Mouse (Mus musculus) heart, embryonic 14.5 days (tissue): ENCODE data around the gene Hist1h4m. TPM values are rescaled to one million over a fixed set of nuclear protein-coding genes. Genes with fewer than 3 reads are reported as not detected.
"Not testable (repeated sequence)": the region's sequence is repeated elsewhere in the genome, so short reads cannot be mapped to it uniquely, and the experiment has no call there.

ENCODE experiments used
- ATAC-seq: fragments of 200-750 bp; cut with Nextera tagmentation; 2 replicates; pipeline ENCODE4 v1.8.0; 2017; ENCODE audit warnings: low read depth, moderate TSS enrichment; ENCODE audit not compliant: insufficient number of reproducible peaks, insufficient read depth, low FRiP score
- H3K27ac ChIP-seq, 2 experiments: fragments of 200-500 bp in 1 of 2; fragments of 300-500 bp in 1 of 2; sonication (generic) in 1 of 2; replicated peaks in 1 of 2; 2 replicates each; pipeline ENCODE4 v1.5.1; 2012 to 2014; ENCODE audit warnings: low read depth in 2 of 2, low read length in 2 of 2, control low read depth in 1 of 2, mild to moderate bottlenecking in 1 of 2, mixed read lengths in 1 of 2; ENCODE audit not compliant: control insufficient read depth in 1 of 2, insufficient read depth in 1 of 2
- H3K27me3 ChIP-seq: fragments of 300-500 bp; sonication (generic); 2 replicates; pipeline ENCODE4 v1.6.1; 2014; ENCODE audit warnings: mild to moderate bottlenecking, low read length, control low read depth; ENCODE audit not compliant: control insufficient read depth, insufficient read depth
- H3K36me3 ChIP-seq: fragments of 300-500 bp; sonication (generic); 2 replicates; pipeline ENCODE4 v1.6.1; 2014; ENCODE audit warnings: mild to moderate bottlenecking, control low read depth, low read length, mixed read lengths; ENCODE audit not compliant: control insufficient read depth, insufficient read depth
- H3K4me1 ChIP-seq, 2 experiments: fragments of 200-500 bp in 1 of 2; fragments of 300-500 bp in 1 of 2; sonication (generic) in 1 of 2; 2 replicates each; pipeline ENCODE4 v1.6.1; 2012 to 2014; ENCODE audit warnings: low read length in 2 of 2, control low read depth in 1 of 2, mixed read lengths in 1 of 2; ENCODE audit not compliant: control insufficient read depth in 2 of 2, insufficient read depth in 2 of 2
- H3K4me2 ChIP-seq: fragments of 300-500 bp; sonication (generic); 2 replicates; pipeline ENCODE4 v1.6.1; 2014; ENCODE audit warnings: mild to moderate bottlenecking, low read length
- H3K4me3 ChIP-seq, 2 experiments: fragments of 200-500 bp in 1 of 2; fragments of 300-500 bp in 1 of 2; sonication (generic) in 1 of 2; 2 replicates each; pipeline ENCODE4 v1.5.1; 2012 to 2014; ENCODE audit warnings: low read length in 2 of 2, mild to moderate bottlenecking in 2 of 2, control low read depth in 1 of 2, low read depth in 1 of 2, moderate library complexity in 1 of 2; ENCODE audit not compliant: control insufficient read depth in 1 of 2, insufficient read depth in 1 of 2
- H3K9ac ChIP-seq: fragments of 300-500 bp; sonication (generic); 2 replicates; pipeline ENCODE4 v1.6.1; 2014; ENCODE audit warnings: mild to moderate bottlenecking, low read length
- H3K9me3 ChIP-seq: fragments of 300-500 bp; sonication (generic); 2 replicates; pipeline ENCODE4 v1.6.1; 2016; ENCODE audit warnings: low read length, control low read depth; ENCODE audit not compliant: control insufficient read depth
- whole genome bisulfite sequencing: fragments of 180-500 bp; shearing (Covaris S2); extraction: QIAGEN DNeasy Blood & Tissue Kit; methylation state at CpG from one replicate; pipeline ENCODE4 v1.1.7; 2014; 5-methylcytosine and 5-hydroxymethylcytosine counted together
- polyA plus RNA-seq: library from polyadenylated mRNA; unstranded; fragments of >200 nt; fragmentation: Nextera tagmentation; extraction: Ambion mirVana; gene quantifications from 2 replicates; pipeline ENCODE4 v1.2.1, GENCODE M21; 2014

Hist1h4m gene
- polyA plus RNA-seq, 1 experiment from 2014 or later: not detected

GRCm38 (mm10) chr13:21790601-21791283 lies 20.8 kb upstream of the Hist1h4m start:
- Histone ChIP-seq H3K4me2 (peak overlapping the region; percentile 70), H3K9ac (peak overlapping the region; percentile 72), H3K36me3 (no peaks in the 10 kb centered on the region), H3K27ac (peak overlapping the region in 1 of 2 experiments; percentile 33; a peak in 2 of 4 replicates), H3K4me3 (peak overlapping the region; percentile 26 to 31; a peak in 3 of 4 replicates), H3K4me1 (peaks cover 5 to 19% of the 10 kb centered on the region in 2 experiments; a peak in 3 of 4 replicates), H3K27me3 (no peaks in the 10 kb centered on the region), H3K9me3 (no peaks in the 10 kb centered on the region)
- ATAC-seq: no peak
- WGBS: 4% methylated on average over 18 of the region's 18 CpGs

- no peak overlapping the region for H3K27ac ChIP-seq
- WGBS: 91% methylated on average over 7 of the region's 7 CpGs
- H3K27me3 ChIP-seq: no peaks in the 10 kb centered on the region
- no peak overlapping the region for H3K9ac ChIP-seq
- no peak overlapping the region for H3K4me3 ChIP-seq
- H3K4me1 ChIP-seq: peaks cover under 1 to 5% of the 10 kb centered on the region in 2 experiments; a peak in 1 of 4 replicates
- no peaks in the 10 kb centered on the region for H3K9me3 ChIP-seq
- no peak for ATAC-seq
- H3K4me2 ChIP-seq: no peak overlapping the region
- no peaks in the 10 kb centered on the region for H3K36me3 ChIP-seq
Measured at GRCm38 (mm10) chr13:21795584-21795983, 16.0 kb upstream of the Hist1h4m start.

DNA sequence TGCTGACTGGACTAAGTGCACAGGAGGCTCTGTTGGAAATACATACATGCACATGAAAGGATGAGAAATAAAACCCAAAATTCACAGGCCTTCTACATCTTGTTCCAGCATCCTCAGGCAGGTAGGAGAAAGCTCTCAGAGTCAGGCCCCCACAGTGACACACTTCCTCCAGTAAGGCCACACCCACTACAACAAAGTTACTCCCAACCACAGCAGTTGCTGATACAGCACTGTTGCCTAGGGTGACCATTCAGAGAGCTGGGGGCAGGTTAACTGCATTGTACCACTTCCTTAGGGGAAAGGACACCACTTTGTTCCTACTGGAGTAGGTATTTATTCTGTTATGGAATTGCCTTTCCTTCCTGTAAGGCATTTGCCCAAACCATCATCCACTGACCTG lies 14.4 kb upstream of the Hist1h4m start:
- not testable (repeated sequence) for H3K4me1 ChIP-seq, H3K9ac ChIP-seq, H3K9me3 ChIP-seq, H3K27ac ChIP-seq, ATAC-seq, H3K4me3 ChIP-seq, H3K36me3 ChIP-seq, H3K27me3 ChIP-seq, H3K4me2 ChIP-seq

- H3K36me3 ChIP-seq, H3K27ac ChIP-seq, H3K9me3 ChIP-seq, H3K9ac ChIP-seq, H3K4me1 ChIP-seq, H3K27me3 ChIP-seq, H3K4me2 ChIP-seq, H3K4me3 ChIP-seq: not testable (repeated sequence)
- no CpG with 5 or more reads among the region's 4 CpGs for WGBS
- ATAC-seq: 0 out of 2 replicates have a peak, but pooled peaks have one; percentile 38
Measured at GRCm38 (mm10) chr13:21803058-21803457, 8.5 kb upstream of the Hist1h4m start.

DNA sequence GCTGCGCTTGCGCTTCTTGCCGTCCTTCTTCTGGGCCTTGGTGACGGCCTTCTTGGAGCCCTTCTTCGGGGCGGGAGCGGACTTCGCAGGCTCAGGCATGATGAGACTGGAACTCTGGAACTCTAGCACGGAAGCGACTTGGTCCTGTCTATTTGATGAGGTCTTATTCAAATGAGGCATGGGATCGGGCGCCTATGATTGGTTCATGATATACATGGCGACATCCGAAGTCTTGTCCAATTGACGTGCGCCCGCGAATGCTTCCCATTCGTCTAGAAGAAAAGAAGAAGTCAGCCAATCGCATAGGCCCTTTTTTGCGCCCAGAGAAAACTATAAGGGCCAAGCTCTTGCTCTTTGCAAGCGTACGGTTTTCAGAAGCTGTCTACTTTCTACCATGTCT lies 1.5 kb upstream of the Hist1h4m start, which contains the start of the genes Hist1h2bq and Hist1h2ao:
Gene Hist1h2bq (minus strand): TSS at position 125 of the 400 bp plus-strand sequence.
Gene Hist1h2ao (plus strand): TSS at position 393 of the 400 bp plus-strand sequence.
- not testable (repeated sequence) for H3K4me1 ChIP-seq, H3K9ac ChIP-seq, H3K36me3 ChIP-seq, H3K4me2 ChIP-seq, H3K4me3 ChIP-seq, H3K9me3 ChIP-seq, H3K27ac ChIP-seq, H3K27me3 ChIP-seq
- WGBS: no CpG with 5 or more reads among the region's 23 CpGs
- ATAC-seq: peak; percentile 96

- H3K9me3 ChIP-seq, H3K4me2 ChIP-seq, H3K9ac ChIP-seq, H3K27me3 ChIP-seq, H3K4me3 ChIP-seq, H3K4me1 ChIP-seq, H3K27ac ChIP-seq, H3K36me3 ChIP-seq: not testable (repeated sequence)
- peak; percentile 22; the same call in 1 of the 2 replicates for ATAC-seq
- no CpG with 5 or more reads among the region's 8 CpGs for WGBS
Measured at GRCm38 (mm10) chr13:21811074-21811473, 472 bp upstream of the Hist1h4m start.

- not testable (repeated sequence) for H3K9me3 ChIP-seq, H3K27me3 ChIP-seq, H3K36me3 ChIP-seq, H3K27ac ChIP-seq, H3K4me1 ChIP-seq, H3K9ac ChIP-seq
- Histone ChIP-seq H3K4me2 (peak overlapping the region; percentile 47; the same call in 1 of the 2 replicates), H3K4me3 (peak overlapping the region in 1 of 2 experiments; percentile 23; a peak in 2 of 4 replicates)
- WGBS: under 1% methylated on average over 13 of the region's 14 CpGs
- peak; percentile 48; the same call in 1 of the 2 replicates for ATAC-seq
Measured at GRCm38 (mm10) chr13:21812092-21812491, 546 bp downstream of the Hist1h4m start.
